Mouse (Mus musculus): Measurements from ENCODE around the gene Fam173a. TPM values are rescaled to one million over a fixed set of nuclear protein-coding genes. Genes with fewer than 3 reads are reported as not detected.

Gene Fam173a
- 82.5 and 84.2 TPM in 2 replicates for total RNA-seq (2014; rRNA removed)
- 76.0 and 78.3 TPM in 2 replicates for polyA plus RNA-seq (2015; fragmentation: Nextera tagmentation; extraction: Ambion mirVana)

DNA sequence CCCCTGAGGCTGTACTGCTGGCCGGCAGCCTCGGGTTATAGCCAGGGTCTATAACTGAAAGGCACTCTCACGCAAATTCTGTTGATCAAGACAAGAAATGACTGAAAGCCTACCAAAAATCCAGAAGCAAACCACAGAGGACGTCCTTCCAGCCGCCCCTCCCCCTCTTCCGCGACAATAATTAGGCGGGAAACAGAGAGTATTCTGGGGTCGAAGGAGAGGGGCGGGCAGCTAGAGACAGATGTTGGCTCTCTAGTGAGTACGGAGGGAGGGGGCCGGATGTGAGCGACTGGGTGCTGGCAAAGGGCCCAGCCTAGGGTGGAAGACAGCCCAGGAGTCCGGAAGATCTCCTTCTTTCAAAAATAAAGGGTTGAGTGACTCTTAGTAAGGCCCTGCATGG lies at the start of gene Fam173a:
Fam173a (minus strand) TSS at position 287 of the 400 bp plus-strand sequence.
- peak within 1 kb of the TSS; percentile 96 for H3K4me2 ChIP-seq (ENCODE audit: low read depth)
- H3K27me3 ChIP-seq (ENCODE audit: insufficient read depth, low read length): peaks cover 6% of the 10 kb centered on the region; the same call in 1 of the 2 replicates
- H3K27ac ChIP-seq (ENCODE audit: low read depth, low read length): peak within 1 kb of the TSS; percentile 91
- H3K9ac ChIP-seq: peak within 1 kb of the TSS; percentile 86
- peak; percentile 53 for ATAC-seq
- peaks cover 11% of the 10 kb centered on the region for H3K4me1 ChIP-seq (ENCODE audit: insufficient read depth)
- peaks cover 10% of the 10 kb centered on the region for H3K36me3 ChIP-seq (ENCODE audit: insufficient read depth)
- DNase-seq: peak; percentile 79
- TF ChIP-seq CTCF (IDR thresholded peaks at IDR 0.05; ENCODE audit: low read depth): no peak
- peak within 1 kb of the TSS; percentile 87 for H3K4me3 ChIP-seq (ENCODE audit: low read depth, low read length)
- under 1% methylated on average over 14 of the region's 14 CpGs for WGBS
- H3K9me3 ChIP-seq (ENCODE audit: low read length): no peaks in the 10 kb centered on the region

DNA sequence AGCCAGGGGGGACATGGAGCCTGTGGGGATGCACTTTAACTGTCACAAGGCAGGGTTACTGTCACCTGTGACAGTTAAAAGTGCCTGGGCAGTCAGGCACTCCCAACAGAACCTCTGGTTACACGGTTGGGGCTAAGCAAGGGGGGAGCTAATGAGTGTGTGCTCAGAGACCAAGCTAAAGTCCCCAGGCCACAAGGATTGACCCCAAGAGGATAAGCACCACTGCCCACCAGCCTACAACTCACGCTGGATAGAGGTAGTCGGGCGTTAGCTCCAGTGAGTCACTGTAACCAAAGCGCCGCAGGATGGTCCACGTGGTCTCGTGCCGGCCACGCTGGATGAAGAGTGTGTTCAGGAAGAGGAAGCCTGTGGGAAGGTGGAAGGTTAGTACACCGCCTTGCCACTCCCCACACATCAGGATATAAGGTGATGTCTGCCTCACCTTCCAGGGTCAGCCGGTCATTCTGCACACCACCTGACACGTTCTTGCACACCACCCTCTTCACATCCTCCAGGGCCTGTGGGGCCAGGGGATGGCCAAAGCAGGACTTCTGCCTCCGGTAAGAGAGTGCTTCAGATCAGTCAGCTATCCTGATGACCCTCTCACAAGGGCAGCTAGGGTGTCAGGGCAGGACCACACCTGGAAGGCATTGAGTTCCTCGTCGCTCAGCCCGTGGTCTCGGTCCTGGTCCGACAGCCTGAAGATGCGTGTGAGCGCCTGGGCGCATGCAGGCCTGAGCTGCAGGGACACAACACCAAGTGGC lies 48.6 kb upstream of the Fam173a start, which contains the start of gene Gm20683:
Gm20683 (minus strand) TSS at position 647 of the 764 bp plus-strand sequence.
- Histone ChIP-seq H3K4me2 (ENCODE audit: low read depth) (no peak within 1 kb of the TSS), H3K27ac (ENCODE audit: low read depth, low read length) (no peak within 1 kb of the TSS), H3K36me3 (ENCODE audit: insufficient read depth) (peaks cover 38% of the 10 kb centered on the region), H3K9me3 (ENCODE audit: low read length) (no peaks in the 10 kb centered on the region), H3K4me3 (ENCODE audit: low read depth, low read length) (no peak within 1 kb of the TSS), H3K9ac (no peak within 1 kb of the TSS), H3K27me3 (ENCODE audit: insufficient read depth, low read length) (no peaks in the 10 kb centered on the region), H3K4me1 (ENCODE audit: insufficient read depth) (peaks cover 22% of the 10 kb centered on the region)
- TF ChIP-seq CTCF (IDR thresholded peaks at IDR 0.05; ENCODE audit: low read depth): no peak
- WGBS: 96% methylated on average over 22 of the region's 22 CpGs
- DNase-seq (no peak), ATAC-seq (no peak)

DNA sequence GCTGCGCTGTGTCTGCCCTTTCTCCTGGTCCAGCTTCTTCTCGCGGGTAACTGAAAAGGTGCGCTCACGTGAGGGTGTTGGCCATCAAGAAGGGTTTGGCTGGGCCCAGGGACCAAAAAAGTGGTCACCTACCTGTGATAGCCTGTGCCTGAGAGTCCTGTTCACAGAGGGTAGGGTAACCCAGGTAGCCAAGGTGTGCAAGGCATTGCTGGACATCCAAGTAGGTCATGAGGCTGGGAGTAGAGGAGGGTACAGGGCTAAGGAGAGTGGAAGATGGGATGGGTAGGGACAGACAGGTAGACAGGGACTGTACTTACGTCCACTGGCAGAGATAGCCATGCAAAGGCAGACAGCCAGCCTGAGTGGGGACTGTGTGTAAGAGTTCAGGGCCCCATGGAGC lies 47.8 kb upstream of the Fam173a start:
- Histone ChIP-seq H3K4me1 (ENCODE audit: insufficient read depth) (peaks cover 28% of the 10 kb centered on the region), H3K9ac (no peak overlapping the region), H3K4me3 (ENCODE audit: low read depth, low read length) (no peak overlapping the region), H3K27me3 (ENCODE audit: insufficient read depth, low read length) (no peaks in the 10 kb centered on the region), H3K36me3 (ENCODE audit: insufficient read depth) (peaks cover 38% of the 10 kb centered on the region), H3K9me3 (ENCODE audit: low read length) (no peaks in the 10 kb centered on the region), H3K27ac (ENCODE audit: low read depth, low read length) (no peak overlapping the region), H3K4me2 (ENCODE audit: low read depth) (no peak overlapping the region)
- DNase-seq: no peak
- WGBS: 95% methylated on average over 6 of the region's 6 CpGs
- ATAC-seq: no peak
- TF ChIP-seq CTCF (IDR thresholded peaks at IDR 0.05; ENCODE audit: low read depth): no peak

DNA sequence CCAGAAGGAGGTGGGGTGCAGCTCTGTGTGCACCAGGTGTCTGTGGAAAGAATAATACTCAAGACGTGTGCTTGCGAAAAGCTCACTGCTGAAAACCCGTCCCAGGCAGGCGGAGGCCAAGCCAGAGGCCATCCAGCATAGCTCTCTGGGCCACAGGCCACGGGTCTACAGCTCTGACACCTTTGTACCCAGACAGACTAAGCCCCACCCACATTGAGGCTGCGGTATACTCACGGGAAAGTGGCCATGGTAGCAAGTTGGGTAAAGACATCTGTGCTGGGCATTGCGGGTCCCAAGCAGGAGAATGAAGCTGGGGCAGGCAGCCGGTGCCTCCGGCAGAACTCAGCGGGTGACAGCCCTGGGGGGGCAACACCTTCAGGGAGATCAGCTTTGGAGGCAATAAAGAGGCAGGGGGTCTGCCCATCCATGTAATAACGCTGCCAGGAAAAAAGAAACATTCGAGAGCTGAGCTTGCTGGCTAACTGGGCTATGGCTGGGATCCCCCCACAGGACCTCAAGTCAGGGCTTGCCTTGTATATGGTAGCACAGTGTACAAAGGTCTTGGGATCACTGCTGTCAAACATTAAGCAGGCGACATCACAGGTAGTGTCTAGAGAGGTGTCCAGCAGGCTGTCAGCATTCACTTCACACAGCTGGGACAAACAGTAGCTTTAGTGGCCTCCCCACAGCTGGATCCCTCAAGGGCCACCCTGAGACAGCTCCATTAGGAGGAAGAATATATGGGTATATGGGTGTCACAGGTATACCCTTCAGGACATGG lies 46.9 kb upstream of the Fam173a start:
- no peak overlapping the region for H3K27ac ChIP-seq (ENCODE audit: low read depth, low read length)
- WGBS: 90% methylated on average over 14 of the region's 14 CpGs
- no peak for ATAC-seq
- peaks cover 38% of the 10 kb centered on the region for H3K36me3 ChIP-seq (ENCODE audit: insufficient read depth)
- H3K9me3 ChIP-seq (ENCODE audit: low read length): no peaks in the 10 kb centered on the region
- H3K27me3 ChIP-seq (ENCODE audit: insufficient read depth, low read length): no peaks in the 10 kb centered on the region
- no peak for DNase-seq
- peaks cover 29% of the 10 kb centered on the region for H3K4me1 ChIP-seq (ENCODE audit: insufficient read depth)
- H3K4me3 ChIP-seq (ENCODE audit: low read depth, low read length): no peak overlapping the region
- TF ChIP-seq CTCF (IDR thresholded peaks at IDR 0.05; ENCODE audit: low read depth): no peak
- H3K9ac ChIP-seq: no peak overlapping the region
- no peak overlapping the region for H3K4me2 ChIP-seq (ENCODE audit: low read depth)

DNA sequence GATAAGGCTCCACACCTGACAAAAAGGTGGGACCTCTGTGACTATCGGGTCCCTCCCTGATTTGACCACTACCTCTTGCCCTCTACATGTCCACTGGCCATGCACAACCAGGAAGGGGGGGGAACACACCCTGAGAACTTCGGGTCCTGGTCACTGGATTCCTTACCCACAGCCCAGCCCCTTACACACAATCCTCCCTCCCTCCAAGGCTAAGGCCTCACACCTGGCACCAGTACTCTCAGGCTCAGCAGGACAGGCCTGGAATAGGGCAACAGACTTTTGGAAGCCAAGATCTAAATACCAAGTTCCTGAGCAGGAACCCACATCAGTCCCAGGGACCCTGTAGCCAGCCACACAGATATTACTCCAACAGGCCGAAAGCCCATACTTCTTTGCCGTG lies 46.2 kb upstream of the Fam173a start:
- no peak overlapping the region for H3K4me2 ChIP-seq (ENCODE audit: low read depth)
- no peak overlapping the region for H3K27ac ChIP-seq (ENCODE audit: low read depth, low read length)
- H3K36me3 ChIP-seq (ENCODE audit: insufficient read depth): peaks cover 38% of the 10 kb centered on the region
- ATAC-seq (no peak), DNase-seq (no peak)
- peaks cover 33% of the 10 kb centered on the region for H3K4me1 ChIP-seq (ENCODE audit: insufficient read depth)
- WGBS: 89% methylated on average over 4 of the region's 4 CpGs
- no peaks in the 10 kb centered on the region for H3K9me3 ChIP-seq (ENCODE audit: low read length)
- no peaks in the 10 kb centered on the region for H3K27me3 ChIP-seq (ENCODE audit: insufficient read depth, low read length)
- TF ChIP-seq CTCF (IDR thresholded peaks at IDR 0.05; ENCODE audit: low read depth): no peak
- no peak overlapping the region for H3K9ac ChIP-seq
- no peak overlapping the region for H3K4me3 ChIP-seq (ENCODE audit: low read depth, low read length)

DNA sequence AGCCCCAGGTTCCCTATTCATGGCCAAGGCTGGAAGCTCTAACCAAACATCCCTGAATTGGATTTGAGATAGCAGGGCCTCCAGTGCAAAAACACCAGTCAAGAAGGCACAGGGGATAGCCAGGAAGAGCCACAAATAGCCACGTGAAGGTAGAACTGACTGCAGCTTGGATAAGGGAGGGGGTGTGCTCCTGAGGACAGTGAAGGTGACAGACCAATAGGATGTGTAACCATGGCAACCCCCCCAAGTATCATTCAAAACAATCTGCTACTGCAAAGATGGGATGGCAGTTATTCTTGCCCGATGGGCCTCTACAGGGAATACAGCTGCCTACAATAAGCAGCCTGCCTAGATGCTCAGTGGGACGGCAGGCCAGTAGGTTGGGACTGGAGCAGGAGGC lies 44.8 kb upstream of the Fam173a start:
- peak overlapping the region; percentile 89 for H3K4me2 ChIP-seq (ENCODE audit: low read depth)
- H3K4me1 ChIP-seq (ENCODE audit: insufficient read depth): peaks cover 27% of the 10 kb centered on the region
- no peak overlapping the region for H3K4me3 ChIP-seq (ENCODE audit: low read depth, low read length)
- H3K36me3 ChIP-seq (ENCODE audit: insufficient read depth): peaks cover 38% of the 10 kb centered on the region
- TF ChIP-seq CTCF (IDR thresholded peaks at IDR 0.05; ENCODE audit: low read depth): no peak
- H3K9ac ChIP-seq: peak overlapping the region; percentile 77; the same call in 1 of the 2 replicates
- H3K9me3 ChIP-seq (ENCODE audit: low read length): no peaks in the 10 kb centered on the region
- no peaks in the 10 kb centered on the region for H3K27me3 ChIP-seq (ENCODE audit: insufficient read depth, low read length)
- ATAC-seq: no peak
- WGBS: 15% methylated on average over 3 of the region's 3 CpGs
- DNase-seq: no peak
- H3K27ac ChIP-seq (ENCODE audit: low read depth, low read length): peak overlapping the region; percentile 84

DNA sequence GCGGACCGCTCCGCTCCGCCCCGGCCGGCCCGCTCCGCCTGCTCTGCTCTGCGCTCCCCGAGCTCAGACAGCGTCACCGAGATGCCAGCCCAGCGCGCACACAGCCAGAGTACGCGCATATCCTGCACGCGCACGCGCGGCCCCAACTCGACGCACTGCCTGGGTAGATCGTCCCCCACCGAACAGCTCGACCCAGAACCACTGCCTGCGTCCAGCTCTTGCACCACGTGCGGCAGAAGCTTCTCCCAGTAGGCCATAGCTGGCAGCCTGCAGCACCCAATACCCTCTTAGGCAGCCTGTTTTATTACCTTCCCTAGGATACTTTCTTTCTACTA lies 44.3 kb upstream of the Fam173a start, which contains the start of gene Rhbdl1:
Rhbdl1 (minus strand) TSS at position 220 of the 335 bp plus-strand sequence.
- Histone ChIP-seq H3K27me3 (ENCODE audit: insufficient read depth, low read length) (no peaks in the 10 kb centered on the region), H3K4me3 (ENCODE audit: low read depth, low read length) (peak within 1 kb of the TSS; percentile 61), H3K4me1 (ENCODE audit: insufficient read depth) (peaks cover 28% of the 10 kb centered on the region), H3K9me3 (ENCODE audit: low read length) (no peaks in the 10 kb centered on the region), H3K27ac (ENCODE audit: low read depth, low read length) (peak within 1 kb of the TSS; percentile 84), H3K9ac (peak within 1 kb of the TSS; percentile 77), H3K36me3 (ENCODE audit: insufficient read depth) (peaks cover 34% of the 10 kb centered on the region), H3K4me2 (ENCODE audit: low read depth) (peak within 1 kb of the TSS; percentile 89)
- ATAC-seq (peak; percentile 73), DNase-seq (peak; percentile 94)
- TF ChIP-seq CTCF (IDR thresholded peaks at IDR 0.05; ENCODE audit: low read depth): no peak
- 2% methylated on average over 26 of the region's 29 CpGs for WGBS

Measured in forebrain, postnatal 0 days (tissue).